In genomic region chr2:170873382-170873781, GRCm38 (mm10) we compare ENCODE assay signal across 8 mouse cellular contexts.
DNase-seq lines count a peak whose midpoint lies in the region; ATAC-seq and TF ChIP-seq lines count a peak whose summit lies in the region.

No protein-coding gene starts in this region.

- peak; percentile 73 for TF ChIP-seq CTCF in kidney, adult 2 months (conservative IDR thresholded peaks at IDR 0.05; ENCODE audit: insufficient read depth, insufficient read length, low read depth, low read length)

- DNase-seq in kidney, adult 2 months, result peak; percentile 68
- peak; percentile 19 for DNase-seq in c-Kit-negative CD71-positive TER-119-positive erythroid progenitor cells, embryonic 14.5 days (ENCODE audit: low read depth, low spot score)
- DNase-seq in hindlimb bud, embryonic 11.5 days (ENCODE audit: extremely low spot score, low read depth, low spot score), result peak; percentile 71
- DNase-seq in limb, embryonic 10.5 days (ENCODE audit: low spot score), result peak; percentile 92
- DNase-seq in retina, embryonic 14.5 days (ENCODE audit: low spot score), result peak; percentile 87
- peak; percentile 72 for DNase-seq in urinary bladder, postnatal 14 days (ENCODE audit: low spot score)

- no peak for TF ChIP-seq POLR2A in kidney, adult 2 months (IDR thresholded peaks at IDR 0.05; ENCODE audit: low read depth, low read length)

- no peak overlapping the region for H3K4me3 ChIP-seq in kidney, adult 2 months (ENCODE audit: insufficient read depth, low read depth, low read length)
- no peak overlapping the region for H3K4me3 ChIP-seq in kidney, embryonic 14.5 days (ENCODE audit: low read length)
- no peak overlapping the region for H3K4me3 ChIP-seq in forebrain, embryonic 13.5 days
- H3K4me3 ChIP-seq in limb, embryonic 10.5 days, result no peak overlapping the region

- H3K36me3 ChIP-seq in kidney, adult 2 months (ENCODE audit: control insufficient read depth, insufficient read depth, low read length), result no peaks in the 10 kb centered on the region
- no peaks in the 10 kb centered on the region for H3K36me3 ChIP-seq in kidney, embryonic 14.5 days (ENCODE audit: control insufficient read depth, insufficient read depth, low read length)
- peaks cover 4% of the 10 kb centered on the region; the same call in 1 of the 2 replicates for H3K36me3 ChIP-seq in forebrain, embryonic 13.5 days (ENCODE audit: poor library complexity, severe bottlenecking)
- H3K36me3 ChIP-seq in limb, embryonic 10.5 days, result no peaks in the 10 kb centered on the region

- no peak overlapping the region for H3K4me2 ChIP-seq in kidney, embryonic 14.5 days (replicated peaks; ENCODE audit: low read depth, low read length)
- no peak overlapping the region for H3K4me2 ChIP-seq in forebrain, embryonic 13.5 days

- H3K27me3 ChIP-seq in kidney, adult 2 months (replicated peaks; ENCODE audit: control insufficient read depth, insufficient read depth, low read length), result no peaks in the 10 kb centered on the region
- H3K27me3 ChIP-seq in kidney, embryonic 14.5 days (ENCODE audit: control insufficient read depth, insufficient read depth, low read length), result no peaks in the 10 kb centered on the region
- no peaks in the 10 kb centered on the region for H3K27me3 ChIP-seq in forebrain, embryonic 13.5 days
- H3K27me3 ChIP-seq in limb, embryonic 10.5 days (ENCODE audit: low read depth, poor library complexity, severe bottlenecking), result peaks cover 5% of the 10 kb centered on the region

- ATAC-seq in kidney, embryonic 14.5 days (ENCODE audit: low FRiP score, low TSS enrichment), result no peak
- peak; percentile 19; the same call in 1 of the 2 replicates for ATAC-seq in forebrain, embryonic 13.5 days

- H3K9ac ChIP-seq in kidney, embryonic 14.5 days (ENCODE audit: low read depth, low read length), result no peak overlapping the region
- H3K9ac ChIP-seq in forebrain, embryonic 13.5 days, result no peak overlapping the region

- H3K4me1 ChIP-seq in kidney, adult 2 months (ENCODE audit: control insufficient read depth, insufficient read depth, low read length), result no peaks in the 10 kb centered on the region
- no peaks in the 10 kb centered on the region for H3K4me1 ChIP-seq in kidney, embryonic 14.5 days (ENCODE audit: control insufficient read depth, insufficient read depth, low read length)
- H3K4me1 ChIP-seq in forebrain, embryonic 13.5 days, result peaks cover 11% of the 10 kb centered on the region; the same call in 1 of the 2 replicates
- H3K4me1 ChIP-seq in limb, embryonic 10.5 days, result peaks cover 10% of the 10 kb centered on the region; the same call in 1 of the 2 replicates

- H3K27ac ChIP-seq in kidney, adult 2 months (ENCODE audit: insufficient read depth, low read depth, low read length), result no peak overlapping the region
- no peak overlapping the region for H3K27ac ChIP-seq in kidney, embryonic 14.5 days (ENCODE audit: low read depth, low read length)
- no peak overlapping the region for H3K27ac ChIP-seq in forebrain, embryonic 13.5 days
- 0 out of 2 replicates have a peak overlapping the region, but pooled peaks have one; percentile 7 for H3K27ac ChIP-seq in limb, embryonic 10.5 days

- WGBS in kidney, adult 2 months, result 2% methylated on average over 8 of the region's 8 CpGs
- 9% methylated on average over 8 of the region's 8 CpGs for WGBS in kidney, embryonic 14.5 days
- WGBS in forebrain, embryonic 13.5 days, result 17% methylated on average over 8 of the region's 8 CpGs
- WGBS in limb, embryonic 10.5 days, result 15% methylated on average over 8 of the region's 8 CpGs

- no peaks in the 10 kb centered on the region for H3K9me3 ChIP-seq in kidney, embryonic 14.5 days (ENCODE audit: control insufficient read depth, low read length)
- H3K9me3 ChIP-seq in forebrain, embryonic 13.5 days (replicated peaks), result no peaks in the 10 kb centered on the region
- no peaks in the 10 kb centered on the region for H3K9me3 ChIP-seq in limb, embryonic 10.5 days (replicated peaks)

Comparison
In these comparisons a context has a peak if more than half of its experiments do, and no peak if none do; other contexts are left out.
1. DNase-seq: peak in every context shown above with its lines; median percentile 92 in limb, embryonic 10.5 days; 87 in retina, embryonic 14.5 days; 72 in urinary bladder, postnatal 14 days; 71 in hindlimb bud, embryonic 11.5 days; 68 in kidney, adult 2 months; 19 in c-Kit-negative CD71-positive TER-119-positive erythroid progenitor cells, embryonic 14.5 days.